ENCODE assay signal across 17 mouse cellular contexts in the genomic region with DNA sequence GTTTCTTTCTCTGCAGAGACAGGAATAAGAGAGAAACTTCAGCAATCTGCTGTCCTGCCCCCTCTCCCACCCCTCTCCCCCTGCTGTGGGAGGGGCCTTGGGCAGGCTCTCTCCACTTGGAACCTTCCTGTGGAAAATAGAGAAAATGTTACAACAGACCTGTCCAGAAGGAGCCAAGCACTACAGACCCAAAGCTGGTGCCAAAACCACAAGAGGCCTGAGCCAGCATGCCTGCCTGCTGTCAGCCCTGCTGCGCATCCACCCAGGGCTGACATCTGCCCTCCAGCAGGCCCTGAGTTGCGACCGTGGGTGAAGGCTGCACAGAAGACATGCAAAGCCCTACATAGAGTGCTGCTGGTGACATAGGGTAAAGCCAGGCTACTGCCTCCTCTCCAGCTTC. TPM values are rescaled to one million over a fixed set of nuclear protein-coding genes. Genes with fewer than 3 reads are reported as not detected.
DNase-seq lines count a peak whose midpoint lies in the region; ATAC-seq and TF ChIP-seq lines count a peak whose summit lies in the region.
"Had no signal": no experiment of that assay in that cellular context is flagged by ENCODE, and none has a peak within 500 bp of the region (broad histone marks: within the 10 kb centered on the region; RNA-seq: fewer than 3 reads in every experiment).

No protein-coding gene starts in this region.

- H3K36me3 ChIP-seq in hindbrain, postnatal 0 days (ENCODE audit: insufficient read depth, low read length): no peaks in the 10 kb centered on the region
- peaks cover 41% of the 10 kb centered on the region for H3K36me3 ChIP-seq in hindbrain, embryonic 10.5 days
- H3K36me3 ChIP-seq in liver, embryonic 11.5 days (ENCODE audit: control insufficient read depth, insufficient read depth, low read length): no peaks in the 10 kb centered on the region
- H3K36me3 ChIP-seq: liver, embryonic 12.5 days; lung, embryonic 15.5 days had no signal

- no peak overlapping the region for H3K4me2 ChIP-seq in hindbrain, postnatal 0 days (ENCODE audit: low read depth, low read length)
- H3K4me2 ChIP-seq in liver, embryonic 11.5 days: no peak overlapping the region
- H3K4me2 ChIP-seq: liver, embryonic 12.5 days; lung, embryonic 15.5 days; neural tube, embryonic 12.5 days had no signal

- no peak for TF ChIP-seq CTCF in hindbrain, postnatal 0 days (IDR thresholded peaks at IDR 0.05; ENCODE audit: low read depth)

- no peaks in the 10 kb centered on the region for H3K9me3 ChIP-seq in hindbrain, postnatal 0 days (ENCODE audit: low read length)
- no peaks in the 10 kb centered on the region for H3K9me3 ChIP-seq in hindbrain, embryonic 10.5 days
- H3K9me3 ChIP-seq in liver, embryonic 11.5 days (ENCODE audit: control insufficient read depth, low read length): no peaks in the 10 kb centered on the region
- H3K9me3 ChIP-seq: liver, embryonic 12.5 days; lung, embryonic 15.5 days; neural tube, embryonic 12.5 days had no signal

- no peaks in the 10 kb centered on the region for H3K27me3 ChIP-seq in hindbrain, postnatal 0 days (ENCODE audit: insufficient read depth, low read length)
- H3K27me3 ChIP-seq in hindbrain, embryonic 10.5 days (ENCODE audit: insufficient read depth, poor library complexity, severe bottlenecking): no peaks in the 10 kb centered on the region
- H3K27me3 ChIP-seq in liver, embryonic 11.5 days (replicated peaks; ENCODE audit: control insufficient read depth, insufficient read depth, low read length): no peaks in the 10 kb centered on the region
- H3K27me3 ChIP-seq: CH12.LX; liver, embryonic 12.5 days; lung, embryonic 15.5 days; neural tube, embryonic 12.5 days; Patski had no signal

- DNase-seq in cerebellum, adult 9-10 months: peak; percentile 60
- no peak for DNase-seq in cerebellum, postnatal 4 days (ENCODE audit: low spot score in 2 of 2)
- peak; percentile 30 for DNase-seq in hindbrain, postnatal 0 days (ENCODE audit: low spot score)
- no peak for DNase-seq in hindbrain, embryonic 10.5 days (ENCODE audit: low spot score)
- DNase-seq in MN1 (ENCODE audit: low spot score): peak; percentile 43
- DNase-seq in adrenal gland, postnatal 36 days: peak; percentile 32 to 46
- no peak for DNase-seq in liver, embryonic 11.5 days (ENCODE audit: low spot score)
- no peak for DNase-seq in heart, postnatal 14 days
- DNase-seq: heart, adult 11 months; kidney, adult 18-20 months; kidney, postnatal 14 days; layer of hippocampus, adult 9-11 months had no signal

- H3K4me3 ChIP-seq in hindbrain, postnatal 0 days (ENCODE audit: low read length): no peak overlapping the region
- no peak overlapping the region for H3K4me3 ChIP-seq in hindbrain, embryonic 10.5 days
- no peak overlapping the region for H3K4me3 ChIP-seq in liver, embryonic 11.5 days (ENCODE audit: low read depth, low read length)
- H3K4me3 ChIP-seq: liver, embryonic 12.5 days; lung, embryonic 15.5 days; neural tube, embryonic 12.5 days had no signal

- intact Hi-C loops in heart, postnatal 14 days (cut with DNase I): no loop called here

- H3K27ac ChIP-seq in hindbrain, postnatal 0 days: no peak overlapping the region
- H3K27ac ChIP-seq in hindbrain, embryonic 10.5 days: no peak overlapping the region
- H3K27ac ChIP-seq in liver, embryonic 11.5 days (ENCODE audit: low read depth, low read length): no peak overlapping the region
- H3K27ac ChIP-seq: liver, embryonic 12.5 days; lung, embryonic 15.5 days; neural tube, embryonic 12.5 days had no signal

- WGBS in hindbrain, postnatal 0 days: 30% methylated on average over 3 of the region's 3 CpGs
- 67% methylated on average over 3 of the region's 3 CpGs for WGBS in hindbrain, embryonic 10.5 days
- WGBS in liver, embryonic 11.5 days: 73% methylated on average over 3 of the region's 3 CpGs

- no peak for ATAC-seq in hindbrain, postnatal 0 days
- no peak for ATAC-seq in liver, embryonic 11.5 days (replicated peaks; ENCODE audit: low FRiP score)
- ATAC-seq: liver, embryonic 12.5 days; Patski had no signal

- H3K9ac ChIP-seq in hindbrain, postnatal 0 days (replicated peaks; ENCODE audit: low read length): no peak overlapping the region
- H3K9ac ChIP-seq in liver, embryonic 11.5 days (ENCODE audit: low read depth, low read length): no peak overlapping the region
- H3K9ac ChIP-seq: liver, embryonic 12.5 days; lung, embryonic 15.5 days; neural tube, embryonic 12.5 days had no signal

- 0 out of 2 replicates have a peak, but pooled peaks cover 7% of the 10 kb centered on the region for H3K4me1 ChIP-seq in hindbrain, postnatal 0 days (ENCODE audit: insufficient read depth, low read length)
- H3K4me1 ChIP-seq in hindbrain, embryonic 10.5 days (replicated peaks): peaks cover 49% of the 10 kb centered on the region
- H3K4me1 ChIP-seq in liver, embryonic 11.5 days (replicated peaks; ENCODE audit: control insufficient read depth, insufficient read depth, low read length): peaks cover 13% of the 10 kb centered on the region

RNA-seq across cellular contexts. Expression of a gene that starts 16.3 kb away (rescaled TPM):
- total RNA-seq in hindbrain, postnatal 0 days (2014; rRNA removed): 22.8 and 29.7 TPM in 2 replicates
- 2.2 and 2.5 TPM in 2 replicates for polyA plus RNA-seq in hindbrain, postnatal 0 days (2015; fragmentation: Nextera tagmentation; extraction: Ambion mirVana)
- 10.7 and 30.8 TPM in 2 replicates for polyA plus RNA-seq in hindbrain, embryonic 10.5 days (2016; fragmentation: Nextera tagmentation; extraction: Ambion mirVana)
- 1 to 10 TPM; 1.1 to 2.0 TPM for total RNA-seq in adrenal gland, postnatal 36 days (2021)
- polyA plus RNA-seq in liver, embryonic 11.5 days (2014; fragmentation: Nextera tagmentation; extraction: Ambion mirVana): 0.26 and 0.62 TPM in 2 replicates
- total RNA-seq in heart, postnatal 14 days (2021): 1 to 10 TPM; 1.4 to 1.6 TPM

Comparison
In these comparisons a context has a peak if more than half of its experiments do, and no peak if none do; other contexts are left out.
1. DNase-seq: peak in cerebellum, adult 9-10 months (single experiment), hindbrain, postnatal 0 days (single experiment), MN1 (single experiment) and adrenal gland, postnatal 36 days (2 of 2); none in cerebellum, postnatal 4 days (0 of 2), hindbrain, embryonic 10.5 days (single experiment), liver, embryonic 11.5 days (single experiment) and heart, postnatal 14 days (0 of 2).